Mouse (Mus musculus) bone marrow, adult 2 months (tissue): Measurements from ENCODE around the gene Npas3.

Source experiments
- CTCF ChIP-seq: fragments of 200-500 bp; IDR thresholded peaks from 2 replicates; pipeline ENCODE4 v1.5.1; 2011; ENCODE audit warnings: low read length, control low read depth; ENCODE audit not compliant: control insufficient read depth, insufficient read depth
- POLR2A ChIP-seq: fragments of 200-500 bp; IDR thresholded peaks from 2 replicates; pipeline ENCODE4 v1.6.1; 2011; ENCODE audit warnings: low read depth, mild to moderate bottlenecking, control low read depth, low read length, borderline replicate concordance; ENCODE audit not compliant: control insufficient read depth

GRCm38 (mm10) chr12:54120386-54120785, 871.9 kb downstream of the Npas3 start:
- TF ChIP-seq POLR2A (no peak), CTCF (no peak)
